Comparison of ENCODE assay signal across 18 mouse cellular contexts in genomic region chr6:29820314-29820713, GRCm38 (mm10).
"Had no signal": no experiment of that assay in that cellular context is flagged by ENCODE, and none has a peak within 500 bp of the region (broad histone marks: within the 10 kb centered on the region; RNA-seq: fewer than 3 reads in every experiment).

No protein-coding gene starts in this region.

- H3K27me3 ChIP-seq: limb, embryonic 12.5 days; limb, embryonic 15.5 days; liver, embryonic 13.5 days; midbrain, embryonic 13.5 days; neural tube, embryonic 13.5 days had no signal

- DNase-seq: kidney, adult 9 months; kidney, postnatal 14 days; kidney, postnatal 4 days; left cerebral cortex, postnatal 4 days; liver, embryonic 13.5 days; lung, adult 2 months; lung, postnatal 14 days; lung, postnatal 4 days; right cerebral cortex, postnatal 14 days; spleen, adult 18-20 months; thymus, adult 18-20 months; thymus, postnatal 36 days had no signal

- H3K4me3 ChIP-seq: limb, embryonic 12.5 days; limb, embryonic 15.5 days; liver, embryonic 13.5 days; midbrain, embryonic 13.5 days; myocyte; neural tube, embryonic 13.5 days had no signal

- ATAC-seq: midbrain, embryonic 13.5 days; midbrain, embryonic 16.5 days had no signal

- H3K9ac ChIP-seq: limb, embryonic 12.5 days; limb, embryonic 15.5 days; liver, embryonic 13.5 days; midbrain, embryonic 13.5 days; neural tube, embryonic 13.5 days had no signal

- H3K36me3 ChIP-seq: liver, embryonic 13.5 days; midbrain, embryonic 13.5 days had no signal

- H3K27ac ChIP-seq: limb, embryonic 12.5 days; limb, embryonic 15.5 days; liver, embryonic 13.5 days; midbrain, embryonic 13.5 days; neural tube, embryonic 13.5 days had no signal

- H3K9me3 ChIP-seq: limb, embryonic 12.5 days; limb, embryonic 15.5 days; liver, embryonic 13.5 days; midbrain, embryonic 13.5 days; neural tube, embryonic 13.5 days had no signal

- H3K4me2 ChIP-seq: limb, embryonic 12.5 days; limb, embryonic 15.5 days; liver, embryonic 13.5 days; midbrain, embryonic 13.5 days; neural tube, embryonic 13.5 days had no signal

- H3K4me1 ChIP-seq: limb, embryonic 12.5 days; limb, embryonic 15.5 days; liver, embryonic 13.5 days had no signal
